Mouse (Mus musculus): Measurements from ENCODE around the gene Pdzd2. TPM values are rescaled to one million over a fixed set of nuclear protein-coding genes. Genes with fewer than 3 reads are reported as not detected.

Pdzd2 gene
- polyA plus RNA-seq, 1 experiment from 2014 or later = 3.4 TPM

DNA sequence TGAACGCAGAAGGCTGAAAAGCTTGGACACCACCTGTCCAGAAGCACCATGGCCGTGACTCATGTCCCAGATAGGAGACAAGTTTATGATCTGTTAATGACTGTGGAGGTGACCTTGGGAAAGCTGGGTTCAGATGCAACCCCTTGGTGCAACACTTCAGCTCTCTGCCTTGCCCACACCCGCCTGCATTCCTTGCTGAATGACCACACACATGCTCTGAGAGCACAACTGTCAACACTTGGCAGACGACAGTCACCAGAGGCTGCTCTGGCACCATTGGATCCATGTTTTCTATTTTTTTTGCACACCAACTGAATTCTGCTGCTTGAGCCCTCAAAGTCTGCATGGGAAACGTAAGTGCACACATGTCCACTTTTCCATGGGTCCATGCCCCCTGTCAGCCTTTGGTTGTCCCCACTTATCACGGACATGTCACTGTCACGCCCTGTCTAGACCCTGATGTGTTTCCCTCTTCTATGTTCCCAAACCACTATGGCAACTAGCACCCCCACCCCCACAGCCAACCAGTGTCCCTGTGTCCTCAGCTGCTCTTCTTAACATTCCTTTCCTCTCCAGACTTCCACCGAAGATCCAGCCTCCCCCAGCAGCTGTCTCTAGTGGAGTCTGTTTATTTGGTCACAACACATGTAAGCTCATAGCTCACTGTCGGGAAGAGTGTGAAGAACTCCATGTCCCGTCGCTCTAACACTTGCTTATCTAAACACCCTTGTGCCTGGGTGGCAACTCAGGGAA is 10.0 kb upstream of the Pdzd2 start:
- no peak for ATAC-seq (replicated peaks; ENCODE audit: insufficient number of reproducible peaks, low FRiP score, low TSS enrichment, low read depth)
- no peak for DNase-seq (ENCODE audit: low spot score)
- H3K4me2 ChIP-seq (ENCODE audit: low read depth, low read length) = no peak overlapping the region
- H3K27ac ChIP-seq (replicated peaks; ENCODE audit: low read depth, low read length) = no peak overlapping the region
- no peaks in the 10 kb centered on the region for H3K36me3 ChIP-seq (replicated peaks; ENCODE audit: control insufficient read depth, insufficient read depth, low read depth, low read length)
- H3K9me3 ChIP-seq (replicated peaks; ENCODE audit: control insufficient read depth, low read length) = no peaks in the 10 kb centered on the region
- no peaks in the 10 kb centered on the region for H3K4me1 ChIP-seq (ENCODE audit: control insufficient read depth, insufficient read depth, low read length)
- no peaks in the 10 kb centered on the region for H3K27me3 ChIP-seq (ENCODE audit: control insufficient read depth, insufficient read depth, low read length)
- no peak overlapping the region for H3K9ac ChIP-seq (replicated peaks; ENCODE audit: low read length)
- WGBS = 74% methylated on average over 11 of the region's 11 CpGs
- H3K4me3 ChIP-seq (ENCODE audit: low read depth, low read length) = no peak overlapping the region

DNA sequence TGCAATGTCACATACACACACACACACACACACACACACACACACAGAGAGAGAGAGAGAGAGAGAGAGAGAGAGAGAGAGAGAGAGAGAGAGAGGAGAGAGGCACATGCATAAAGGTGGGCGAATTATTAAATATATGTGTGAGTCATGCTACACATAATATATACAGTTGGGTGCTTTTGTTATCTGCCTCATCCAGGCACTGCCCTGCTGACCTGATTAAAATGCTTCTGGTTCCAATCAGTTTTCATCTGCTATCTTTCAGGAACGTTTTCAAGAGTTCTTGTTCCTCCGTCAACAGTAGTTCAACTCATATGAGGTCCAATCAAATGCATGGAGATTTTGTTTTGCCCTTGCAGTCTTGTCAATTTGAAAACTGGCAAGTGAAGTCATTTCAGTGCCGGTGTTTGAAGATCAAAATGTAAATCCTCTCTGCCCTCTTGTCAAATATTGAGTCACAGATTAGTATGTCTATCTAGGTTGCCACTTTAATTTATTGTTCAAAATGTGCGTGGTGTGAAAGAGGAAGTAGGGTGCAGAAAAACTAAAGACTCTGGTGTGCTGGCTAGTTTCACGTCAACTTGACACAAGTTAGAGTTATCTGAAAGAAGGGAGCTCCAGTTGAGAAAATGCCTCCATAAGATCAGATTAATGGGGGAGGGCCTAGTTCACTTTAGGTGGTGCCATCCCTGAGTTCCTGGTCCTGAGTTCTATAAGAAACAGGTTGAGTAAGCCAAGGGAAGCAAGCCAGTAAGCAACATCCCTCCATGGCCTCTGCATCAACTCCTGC is 2.6 kb upstream of the Pdzd2 start:
- Histone ChIP-seq H3K9ac (replicated peaks; ENCODE audit: low read length) (no peak overlapping the region), H3K4me3 (ENCODE audit: low read depth, low read length) (no peak overlapping the region), H3K4me1 (ENCODE audit: control insufficient read depth, insufficient read depth, low read length) (no peaks in the 10 kb centered on the region), H3K9me3 (replicated peaks; ENCODE audit: control insufficient read depth, low read length) (no peaks in the 10 kb centered on the region), H3K36me3 (replicated peaks; ENCODE audit: control insufficient read depth, insufficient read depth, low read depth, low read length) (no peaks in the 10 kb centered on the region), H3K27me3 (ENCODE audit: control insufficient read depth, insufficient read depth, low read length) (peaks cover 10% of the 10 kb centered on the region; the same call in 1 of the 2 replicates), H3K4me2 (ENCODE audit: low read depth, low read length) (no peak overlapping the region), H3K27ac (replicated peaks; ENCODE audit: low read depth, low read length) (no peak overlapping the region)
- no peak for DNase-seq (ENCODE audit: low spot score)
- no peak for ATAC-seq (replicated peaks; ENCODE audit: insufficient number of reproducible peaks, low FRiP score, low TSS enrichment, low read depth)
- WGBS = 86% methylated on average over 6 of the region's 6 CpGs

GRCm38 (mm10) chr15:12738301-12739093 is 1.2 kb downstream of the Pdzd2 start:
- peak overlapping the region; percentile 62 for H3K4me3 ChIP-seq (ENCODE audit: low read depth, low read length)
- DNase-seq (ENCODE audit: low spot score) (no peak), ATAC-seq (replicated peaks; ENCODE audit: insufficient number of reproducible peaks, low FRiP score, low TSS enrichment, low read depth) (no peak)
- no peaks in the 10 kb centered on the region for H3K36me3 ChIP-seq (replicated peaks; ENCODE audit: control insufficient read depth, insufficient read depth, low read depth, low read length)
- H3K4me2 ChIP-seq (ENCODE audit: low read depth, low read length) = peak overlapping the region; percentile 94
- no peaks in the 10 kb centered on the region for H3K4me1 ChIP-seq (ENCODE audit: control insufficient read depth, insufficient read depth, low read length)
- 34% methylated on average over 10 of the region's 10 CpGs for WGBS
- no peak overlapping the region for H3K9ac ChIP-seq (replicated peaks; ENCODE audit: low read length)
- peaks cover 10% of the 10 kb centered on the region; the same call in 1 of the 2 replicates for H3K27me3 ChIP-seq (ENCODE audit: control insufficient read depth, insufficient read depth, low read length)
- H3K27ac ChIP-seq (replicated peaks; ENCODE audit: low read depth, low read length) = no peak overlapping the region
- H3K9me3 ChIP-seq (replicated peaks; ENCODE audit: control insufficient read depth, low read length) = no peaks in the 10 kb centered on the region

- no peaks in the 10 kb centered on the region for H3K36me3 ChIP-seq (replicated peaks; ENCODE audit: control insufficient read depth, insufficient read depth, low read depth, low read length)
- no peak for ATAC-seq (replicated peaks; ENCODE audit: insufficient number of reproducible peaks, low FRiP score, low TSS enrichment, low read depth)
- H3K4me2 ChIP-seq (ENCODE audit: low read depth, low read length) = no peak overlapping the region
- DNase-seq (ENCODE audit: low spot score) = no peak
- no peak overlapping the region for H3K4me3 ChIP-seq (ENCODE audit: low read depth, low read length)
- H3K27me3 ChIP-seq (ENCODE audit: control insufficient read depth, insufficient read depth, low read length) = peaks cover 10% of the 10 kb centered on the region; the same call in 1 of the 2 replicates
- no peaks in the 10 kb centered on the region for H3K4me1 ChIP-seq (ENCODE audit: control insufficient read depth, insufficient read depth, low read length)
- 26% methylated on average over 2 of the region's 2 CpGs for WGBS
- H3K9me3 ChIP-seq (replicated peaks; ENCODE audit: control insufficient read depth, low read length) = no peaks in the 10 kb centered on the region
- no peak overlapping the region for H3K27ac ChIP-seq (replicated peaks; ENCODE audit: low read depth, low read length)
- no peak overlapping the region for H3K9ac ChIP-seq (replicated peaks; ENCODE audit: low read length)
These were observed 4.5 kb downstream of the Pdzd2 start for GRCm38 (mm10) chr15:12735208-12735607.

DNA sequence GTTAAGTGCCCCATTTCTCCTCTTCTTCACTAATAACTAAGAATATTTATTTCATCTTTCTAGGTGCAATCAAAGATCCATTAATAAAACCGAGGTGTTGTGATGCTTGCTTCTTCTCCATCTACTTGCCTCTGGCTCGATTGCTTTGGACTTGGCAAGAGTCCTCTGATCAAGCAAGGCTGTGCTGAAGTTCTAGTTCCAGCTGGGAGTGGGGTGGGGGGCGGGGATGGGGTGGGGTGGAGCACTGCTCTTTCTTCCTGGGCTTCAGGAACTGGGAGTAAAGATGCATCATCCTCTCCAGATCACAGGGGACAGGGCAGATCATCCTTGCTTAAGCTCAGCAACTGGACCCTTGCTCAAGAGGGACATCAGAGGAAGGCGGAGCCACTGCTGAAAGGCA is 5.5 kb downstream of the Pdzd2 start:
- H3K4me3 ChIP-seq (ENCODE audit: low read depth, low read length) = no peak overlapping the region
- H3K9ac ChIP-seq (replicated peaks; ENCODE audit: low read length) = no peak overlapping the region
- WGBS = 73% methylated on average over 4 of the region's 4 CpGs
- no peaks in the 10 kb centered on the region for H3K4me1 ChIP-seq (ENCODE audit: control insufficient read depth, insufficient read depth, low read length)
- no peak overlapping the region for H3K27ac ChIP-seq (replicated peaks; ENCODE audit: low read depth, low read length)
- no peak overlapping the region for H3K4me2 ChIP-seq (ENCODE audit: low read depth, low read length)
- H3K27me3 ChIP-seq (ENCODE audit: control insufficient read depth, insufficient read depth, low read length) = peaks cover 10% of the 10 kb centered on the region; the same call in 1 of the 2 replicates
- DNase-seq (ENCODE audit: low spot score) (no peak), ATAC-seq (replicated peaks; ENCODE audit: insufficient number of reproducible peaks, low FRiP score, low TSS enrichment, low read depth) (no peak)
- no peaks in the 10 kb centered on the region for H3K36me3 ChIP-seq (replicated peaks; ENCODE audit: control insufficient read depth, insufficient read depth, low read depth, low read length)
- H3K9me3 ChIP-seq (replicated peaks; ENCODE audit: control insufficient read depth, low read length) = no peaks in the 10 kb centered on the region

DNA sequence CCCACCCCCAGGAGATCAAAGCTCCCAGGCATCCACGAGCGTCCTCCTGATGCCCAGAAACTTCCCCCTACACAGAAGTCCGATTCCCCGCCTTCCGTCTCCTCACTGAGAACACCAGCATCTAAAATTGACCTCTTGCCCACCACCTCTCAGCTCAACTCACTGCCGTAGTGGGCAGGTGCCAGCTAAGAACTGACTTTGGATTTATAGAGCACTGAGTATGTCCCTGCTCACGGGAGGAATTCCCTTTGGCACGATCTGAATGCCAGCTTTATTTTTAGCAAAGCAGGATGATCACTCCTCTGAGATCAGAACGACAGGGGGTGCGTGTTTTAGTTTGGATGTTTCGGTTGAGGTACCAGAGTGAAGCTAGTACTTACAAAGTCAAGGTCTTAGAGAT is 7.1 kb downstream of the Pdzd2 start:
- Histone ChIP-seq H3K27me3 (ENCODE audit: control insufficient read depth, insufficient read depth, low read length) (no peaks in the 10 kb centered on the region), H3K4me3 (ENCODE audit: low read depth, low read length) (no peak overlapping the region), H3K27ac (replicated peaks; ENCODE audit: low read depth, low read length) (no peak overlapping the region), H3K9ac (replicated peaks; ENCODE audit: low read length) (no peak overlapping the region), H3K36me3 (replicated peaks; ENCODE audit: control insufficient read depth, insufficient read depth, low read depth, low read length) (no peaks in the 10 kb centered on the region), H3K9me3 (replicated peaks; ENCODE audit: control insufficient read depth, low read length) (no peaks in the 10 kb centered on the region), H3K4me2 (ENCODE audit: low read depth, low read length) (no peak overlapping the region), H3K4me1 (ENCODE audit: control insufficient read depth, insufficient read depth, low read length) (no peaks in the 10 kb centered on the region)
- DNase-seq (ENCODE audit: low spot score) (no peak), ATAC-seq (replicated peaks; ENCODE audit: insufficient number of reproducible peaks, low FRiP score, low TSS enrichment, low read depth) (no peak)
- WGBS = 82% methylated on average over 11 of the region's 11 CpGs

DNA sequence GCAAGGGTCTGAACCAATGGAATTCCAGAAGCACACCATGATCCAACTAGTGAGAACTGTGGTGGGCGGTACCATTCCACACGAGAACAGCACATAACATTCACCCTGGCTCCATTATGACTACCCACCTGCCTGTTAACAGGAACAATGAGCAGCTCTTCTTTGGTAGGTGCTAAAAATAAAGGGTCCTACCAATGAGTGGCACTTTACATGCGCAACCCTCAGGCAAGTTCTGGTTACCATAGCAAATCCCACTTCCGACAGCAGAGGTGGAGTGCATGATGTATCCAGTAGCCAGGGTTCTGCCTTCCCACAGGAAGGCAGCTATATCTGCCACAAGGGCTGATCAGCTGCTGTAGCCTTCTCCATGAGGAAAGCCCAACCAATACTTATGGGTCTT is 11.3 kb downstream of the Pdzd2 start:
- DNase-seq (ENCODE audit: low spot score) (no peak), ATAC-seq (replicated peaks; ENCODE audit: insufficient number of reproducible peaks, low FRiP score, low TSS enrichment, low read depth) (no peak)
- Histone ChIP-seq H3K4me3 (ENCODE audit: low read depth, low read length) (no peak overlapping the region), H3K27me3 (ENCODE audit: control insufficient read depth, insufficient read depth, low read length) (no peaks in the 10 kb centered on the region), H3K27ac (replicated peaks; ENCODE audit: low read depth, low read length) (no peak overlapping the region), H3K4me2 (ENCODE audit: low read depth, low read length) (no peak overlapping the region), H3K9me3 (replicated peaks; ENCODE audit: control insufficient read depth, low read length) (no peaks in the 10 kb centered on the region), H3K36me3 (replicated peaks; ENCODE audit: control insufficient read depth, insufficient read depth, low read depth, low read length) (no peaks in the 10 kb centered on the region), H3K9ac (replicated peaks; ENCODE audit: low read length) (no peak overlapping the region), H3K4me1 (ENCODE audit: control insufficient read depth, insufficient read depth, low read length) (no peaks in the 10 kb centered on the region)
- WGBS = 88% methylated on average over 4 of the region's 4 CpGs

Data from embryonic facial prominence, embryonic 11.5 days (tissue).